Mouse (Mus musculus) lung, postnatal 0 days (tissue): ENCODE data around the gene Odaph. TPM values are rescaled to one million over a fixed set of nuclear protein-coding genes. Genes with fewer than 3 reads are reported as not detected.

ENCODE experiments used
- ATAC-seq: fragments of 200-750 bp; cut with Nextera tagmentation; 2 replicates; pipeline ENCODE4 v1.8.0; 2017; ENCODE audit warnings: moderate library complexity
- DNase-seq: peaks from one replicate; pipeline ENCODE4 v3.0.0-alpha.2; 2016; ENCODE audit warnings: low spot score
- H3K27ac ChIP-seq: fragments of 300-500 bp; sonication (generic); 2 replicates; pipeline ENCODE4 v1.5.1; 2014; ENCODE audit warnings: antibody characterized with exemption, mild to moderate bottlenecking, low read length, mixed read lengths
- H3K27me3 ChIP-seq: fragments of 300-500 bp; sonication (generic); replicated peaks from 2 replicates; pipeline ENCODE4 v1.6.1; 2014; ENCODE audit warnings: low read length, mixed read lengths; ENCODE audit not compliant: insufficient read depth
- H3K36me3 ChIP-seq: fragments of 300-500 bp; sonication (generic); 2 replicates; pipeline ENCODE4 v1.6.1; 2014; ENCODE audit warnings: low read length, mixed read lengths; ENCODE audit not compliant: insufficient read depth
- H3K4me1 ChIP-seq: fragments of 300-500 bp; sonication (generic); 2 replicates; pipeline ENCODE4 v1.6.1; 2014; ENCODE audit warnings: antibody characterized with exemption, low read depth, low read length, mixed read lengths; ENCODE audit not compliant: insufficient read depth
- H3K4me2 ChIP-seq: fragments of 300-500 bp; sonication (generic); replicated peaks from 2 replicates; pipeline ENCODE4 v1.6.1; 2014; ENCODE audit warnings: low read depth, mild to moderate bottlenecking, low read length, moderate library complexity, mixed read lengths
- H3K4me3 ChIP-seq: fragments of 300-500 bp; sonication (generic); 2 replicates; pipeline ENCODE4 v1.5.1; 2014; ENCODE audit warnings: low read depth, low read length
- H3K9ac ChIP-seq: fragments of 300-500 bp; sonication (generic); replicated peaks from 2 replicates; pipeline ENCODE4 v1.6.1; 2014; ENCODE audit warnings: low read depth, mild to moderate bottlenecking
- H3K9me3 ChIP-seq: fragments of 300-500 bp; sonication (generic); 2 replicates; pipeline ENCODE4 v1.6.1; 2016; ENCODE audit warnings: low read length, mixed read lengths
- CTCF ChIP-seq: IDR thresholded peaks from 2 replicates; pipeline ENCODE4 v1.5.1; 2016; ENCODE audit warnings: antibody characterized with exemption, mild to moderate bottlenecking
- EP300 ChIP-seq: IDR thresholded peaks from 2 replicates; pipeline ENCODE4 v1.6.1; 2016; ENCODE audit warnings: antibody characterized with exemption, mild to moderate bottlenecking, control low read depth
- WGBS: fragments of 180-500 bp; shearing (Covaris S2); extraction: QIAGEN DNeasy Blood & Tissue Kit; methylation state at CpG from one replicate; pipeline ENCODE4 v1.1.7; 2014; 5-methylcytosine and 5-hydroxymethylcytosine counted together
- polyA plus RNA-seq: library from polyadenylated mRNA; unstranded; fragments of >200 nt; fragmentation: Nextera tagmentation; extraction: Ambion mirVana; gene quantifications from 2 replicates; pipeline ENCODE4 v1.2.1, GENCODE M21; 2015

The Odaph gene
- polyA plus RNA-seq, 1 experiment from 2014 or later = 0.21 TPM

- Histone ChIP-seq H3K36me3 (no peaks in the 10 kb centered on the region), H3K4me3 (no peak overlapping the region), H3K4me1 (no peaks in the 10 kb centered on the region), H3K4me2 (no peak overlapping the region), H3K27ac (no peak overlapping the region), H3K9ac (no peak overlapping the region), H3K27me3 (no peaks in the 10 kb centered on the region), H3K9me3 (no peaks in the 10 kb centered on the region)
- TF ChIP-seq CTCF (no peak), EP300 (no peak)
- WGBS = 81% methylated on average over 3 of the region's 3 CpGs
- DNase-seq = no peak
- ATAC-seq = no peak
Measured at GRCm38 (mm10) chr5:91972046-91972445, 15.2 kb upstream of the Odaph start.

DNA sequence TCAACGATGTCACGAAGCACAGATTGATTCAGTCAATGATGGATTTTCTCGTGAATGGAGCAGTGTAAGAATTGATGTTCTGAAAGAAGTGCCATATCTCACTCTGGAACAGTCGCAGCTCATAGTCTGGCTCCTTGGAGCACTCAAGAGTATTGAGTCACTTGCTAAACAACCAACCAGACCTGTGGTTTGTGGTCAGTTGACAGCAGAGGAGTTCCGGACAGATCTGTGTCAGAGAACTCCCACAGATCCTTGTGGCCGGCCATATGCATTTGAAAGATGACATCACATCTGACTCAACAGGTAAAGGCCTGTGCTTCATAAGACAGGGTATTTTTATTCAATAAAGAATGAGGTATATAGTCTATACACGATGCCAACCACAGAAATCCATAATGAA is 13.3 kb upstream of the Odaph start:
- DNase-seq (no peak), ATAC-seq (no peak)
- 80% methylated on average over 7 of the region's 7 CpGs for WGBS

DNA sequence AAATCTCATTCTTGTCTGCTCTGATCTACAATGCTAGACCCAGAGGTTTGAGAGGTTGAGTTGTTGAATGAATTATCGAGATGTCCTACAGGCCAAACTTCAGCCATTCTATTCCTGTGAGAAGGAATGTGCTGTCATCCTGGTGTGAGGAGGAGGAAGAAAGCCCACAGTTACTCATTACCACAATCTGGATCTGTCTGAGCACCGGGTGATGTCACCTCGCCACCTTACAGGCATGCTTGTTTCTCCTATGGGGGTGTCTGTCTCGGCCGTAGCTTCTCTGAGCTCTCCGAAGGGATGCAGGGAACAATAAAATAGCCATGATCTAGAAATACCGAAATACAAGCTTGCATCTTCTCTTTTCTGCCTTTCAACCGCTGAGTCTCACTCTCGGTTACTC is 11.5 kb upstream of the Odaph start:
- H3K9ac ChIP-seq = no peak overlapping the region
- no peaks in the 10 kb centered on the region for H3K27me3 ChIP-seq
- no peak overlapping the region for H3K4me3 ChIP-seq
- DNase-seq (no peak), ATAC-seq (no peak)
- no peaks in the 10 kb centered on the region for H3K4me1 ChIP-seq
- no peaks in the 10 kb centered on the region for H3K9me3 ChIP-seq
- no peaks in the 10 kb centered on the region for H3K36me3 ChIP-seq
- no peak overlapping the region for H3K27ac ChIP-seq
- no peak for TF ChIP-seq CTCF
- TF ChIP-seq EP300 = no peak
- 79% methylated on average over 9 of the region's 9 CpGs for WGBS
- H3K4me2 ChIP-seq = no peak overlapping the region

More for the DNA sequence above, 13.3 kb upstream of the Odaph start:
- TF ChIP-seq CTCF = no peak
- TF ChIP-seq EP300 = no peak
- Histone ChIP-seq H3K4me1 (no peaks in the 10 kb centered on the region), H3K9me3 (no peaks in the 10 kb centered on the region), H3K9ac (no peak overlapping the region), H3K4me3 (no peak overlapping the region), H3K27ac (no peak overlapping the region), H3K36me3 (no peaks in the 10 kb centered on the region), H3K27me3 (no peaks in the 10 kb centered on the region), H3K4me2 (no peak overlapping the region)

- Histone ChIP-seq H3K36me3 (no peaks in the 10 kb centered on the region), H3K4me3 (no peak overlapping the region), H3K4me2 (no peak overlapping the region), H3K27me3 (no peaks in the 10 kb centered on the region), H3K4me1 (no peaks in the 10 kb centered on the region), H3K9me3 (no peaks in the 10 kb centered on the region), H3K27ac (no peak overlapping the region), H3K9ac (no peak overlapping the region)
- ATAC-seq = no peak
- no peak for DNase-seq
- TF ChIP-seq EP300 (no peak), CTCF (no peak)
- WGBS = 71% methylated on average over 10 of the region's 10 CpGs
Measured at GRCm38 (mm10) chr5:91976566-91977396, 10.5 kb upstream of the Odaph start.

- 69% methylated on average over 2 of the region's 2 CpGs for WGBS
- TF ChIP-seq CTCF = no peak
- DNase-seq (no peak), ATAC-seq (no peak)
- H3K9ac ChIP-seq = no peak overlapping the region
- no peaks in the 10 kb centered on the region for H3K4me1 ChIP-seq
- H3K4me3 ChIP-seq = no peak overlapping the region
- H3K27me3 ChIP-seq = no peaks in the 10 kb centered on the region
- H3K4me2 ChIP-seq = no peak overlapping the region
- no peaks in the 10 kb centered on the region for H3K36me3 ChIP-seq
- H3K9me3 ChIP-seq = no peaks in the 10 kb centered on the region
- H3K27ac ChIP-seq = no peak overlapping the region
Measured at GRCm38 (mm10) chr5:91977397-91977770, 9.9 kb upstream of the Odaph start.

DNA sequence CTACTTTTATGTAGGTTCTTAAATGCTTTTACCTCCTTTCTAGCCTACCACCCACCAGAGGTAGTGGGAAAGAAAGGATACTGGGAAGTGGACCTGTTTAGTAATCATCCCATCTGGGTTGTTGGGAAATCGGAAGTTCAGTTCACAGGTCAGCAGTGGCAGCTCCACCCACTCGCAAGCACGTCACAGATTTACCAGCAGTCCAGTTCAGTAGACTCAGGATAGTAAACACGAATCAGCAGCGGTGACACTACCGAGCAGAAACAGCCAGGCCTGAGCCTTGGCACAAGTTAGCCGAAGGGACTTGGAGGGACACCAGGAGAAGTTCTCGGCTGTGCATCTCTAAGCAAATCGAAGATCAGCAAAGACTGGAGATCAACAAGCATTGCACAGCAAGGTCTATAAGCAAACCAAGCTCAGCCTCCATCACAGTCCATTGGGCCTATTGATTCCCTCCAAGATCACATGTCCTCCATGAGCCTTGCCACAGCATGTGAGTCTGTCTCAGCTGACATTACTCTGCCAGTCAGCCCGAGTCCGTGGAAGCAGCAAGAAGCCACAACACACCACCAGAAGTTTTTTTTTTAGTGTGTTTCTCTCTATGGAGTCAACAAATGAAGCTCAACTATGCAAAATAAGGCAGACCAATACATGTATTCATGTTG is 6.0 kb upstream of the Odaph start:
- Histone ChIP-seq H3K9me3 (no peaks in the 10 kb centered on the region), H3K27ac (no peak overlapping the region), H3K27me3 (no peaks in the 10 kb centered on the region), H3K4me3 (no peak overlapping the region), H3K4me1 (no peaks in the 10 kb centered on the region), H3K36me3 (no peaks in the 10 kb centered on the region), H3K4me2 (no peak overlapping the region), H3K9ac (no peak overlapping the region)
- TF ChIP-seq EP300 = no peak
- no peak for TF ChIP-seq CTCF
- 84% methylated on average over 11 of the region's 11 CpGs for WGBS
- ATAC-seq (no peak), DNase-seq (no peak)
